Mouse (Mus musculus): ENCODE results near the gene Tspyl2. TPM values are rescaled to one million over a fixed set of nuclear protein-coding genes. Genes with fewer than 3 reads are reported as not detected.
"Not testable (repeated sequence)": the region's sequence is repeated elsewhere in the genome, so short reads cannot be mapped to it uniquely, and the experiment has no call there.

Gene Tspyl2
- total and polyA plus RNA-seq, 3 experiments: 13.3 to 16.1 (median 13.6) TPM

- intact Hi-C loops (cut with DNase I): loop anchor here (5.0 kb wide), 1 partner anchor 45 kb away; no protein-coding TSS in a partner anchor
- TF ChIP-seq CTCF (IDR thresholded peaks at IDR 0.05) (no peak), EP300 (IDR thresholded peaks at IDR 0.05; ENCODE audit: insufficient read depth, low read depth, low read length) (no peak), POLR2A (IDR thresholded peaks at IDR 0.05; ENCODE audit: insufficient read depth, low read depth, low read length) (no peak)
These were observed 34.9 kb downstream of the Tspyl2 start for GRCm38 (mm10) chrX:152307371-152307770.

GRCm38 (mm10) chrX:152306224-152306623 lies 36.0 kb downstream of the Tspyl2 start:
- intact Hi-C loops (cut with DNase I): loop anchor here (5.0 kb wide), 1 partner anchor 44 kb away; no protein-coding TSS in a partner anchor
- Histone ChIP-seq H3K79me2 (replicated peaks; ENCODE audit: control insufficient read depth, insufficient read depth, low read length) (no peaks in the 10 kb centered on the region), H3K27me3 (ENCODE audit: control insufficient read depth, insufficient read depth, low read length) (no peaks in the 10 kb centered on the region), H3K4me3 (no peak overlapping the region), H3K36me3 (ENCODE audit: control insufficient read depth, insufficient read depth, low read length) (no peaks in the 10 kb centered on the region), H3K9ac (ENCODE audit: low read depth, low read length) (no peak overlapping the region), H3K4me1 (ENCODE audit: control insufficient read depth, insufficient read depth, low read length) (no peaks in the 10 kb centered on the region), H3K27ac (no peak overlapping the region)
- TF ChIP-seq EP300 (IDR thresholded peaks at IDR 0.05; ENCODE audit: insufficient read depth, low read depth, low read length) (no peak), POLR2A (IDR thresholded peaks at IDR 0.05; ENCODE audit: insufficient read depth, low read depth, low read length) (no peak), CTCF (IDR thresholded peaks at IDR 0.05) (no peak)
- DNase-seq: no peak
- 72% methylated on average over 2 of the region's 2 CpGs for WGBS

More at GRCm38 (mm10) chrX:152307371-152307770, 34.9 kb downstream of the Tspyl2 start:
- H3K4me3 ChIP-seq: no peak overlapping the region
- H3K79me2 ChIP-seq (replicated peaks; ENCODE audit: control insufficient read depth, insufficient read depth, low read length): no peaks in the 10 kb centered on the region
- no peak overlapping the region for H3K9ac ChIP-seq (ENCODE audit: low read depth, low read length)
- no peaks in the 10 kb centered on the region for H3K27me3 ChIP-seq (ENCODE audit: control insufficient read depth, insufficient read depth, low read length)
- no peak overlapping the region for H3K27ac ChIP-seq
- no peaks in the 10 kb centered on the region for H3K4me1 ChIP-seq (ENCODE audit: control insufficient read depth, insufficient read depth, low read length)
- H3K36me3 ChIP-seq (ENCODE audit: control insufficient read depth, insufficient read depth, low read length): no peaks in the 10 kb centered on the region
- DNase-seq: no peak

- not testable (repeated sequence) for H3K27ac ChIP-seq
These were observed 55.2 kb downstream of the Tspyl2 start for GRCm38 (mm10) chrX:152287026-152287425.

More at GRCm38 (mm10) chrX:152287026-152287425, 55.2 kb downstream of the Tspyl2 start:
- not testable (repeated sequence) for H3K36me3 ChIP-seq (ENCODE audit: control insufficient read depth, insufficient read depth, low read length); H3K4me1 ChIP-seq (ENCODE audit: control insufficient read depth, insufficient read depth, low read length); H3K79me2 ChIP-seq (replicated peaks; ENCODE audit: control insufficient read depth, insufficient read depth, low read length); H3K4me3 ChIP-seq; H3K27me3 ChIP-seq (ENCODE audit: control insufficient read depth, insufficient read depth, low read length); DNase-seq; H3K9ac ChIP-seq (ENCODE audit: low read depth, low read length)
- 53% methylated on average over 1 of the region's 1 CpGs for WGBS
- intact Hi-C loops (cut with DNase I): loop anchor here (10.0 kb wide), 1 partner anchor 62 kb away; no protein-coding TSS in a partner anchor

Other genes starting within 250 kb of the Tspyl2 start
- 10 to 100 TPM; 61.3 to 75.9 TPM for gene Iqsec2, start 198.2 kb downstream of the Tspyl2 start, total RNA-seq (2021)
- 111 and 126 TPM in 2 replicates for gene Iqsec2, start 198.2 kb downstream of the Tspyl2 start, polyA plus RNA-seq (2012; rRNA removed)
- 10 to 100 TPM; 29.7 to 48.5 TPM for gene Kdm5c, start 109.4 kb downstream of the Tspyl2 start, total RNA-seq (2021)
- gene Kdm5c, start 109.4 kb downstream of the Tspyl2 start, polyA plus RNA-seq (2012; rRNA removed): 17.7 and 32.7 TPM in 2 replicates
- 1 to 10 TPM; 3.2 to 4.4 TPM for gene Kantr, start 14.9 kb downstream of the Tspyl2 start, total RNA-seq (2021)
- gene Kantr, start 14.9 kb downstream of the Tspyl2 start, polyA plus RNA-seq (2012; rRNA removed): 3.3 and 5.0 TPM in 2 replicates
- under 1 TPM; 0.42 to 0.96 TPM for gene Gpr173, start 26.3 kb upstream of the Tspyl2 start, total RNA-seq (2021)
- gene Gpr173, start 26.3 kb upstream of the Tspyl2 start, polyA plus RNA-seq (2012; rRNA removed): 0.43 and 1.3 TPM in 2 replicates
- not detected for gene Cldn34a, start 220.9 kb upstream of the Tspyl2 start, total RNA-seq (2021)
- gene Cldn34a, start 220.9 kb upstream of the Tspyl2 start, polyA plus RNA-seq (2012; rRNA removed): not detected in 2 replicates